Mouse (Mus musculus) T-helper 2 cell (primary cell): ENCODE results near the gene Mri1.
"Not testable (repeated sequence)": the region's sequence is repeated elsewhere in the genome, so short reads cannot be mapped to it uniquely, and the experiment has no call there.

Source experiments
- in situ Hi-C: fragments of 300-600 bp; cut with MboI, MseI; formaldehyde crosslinking; loops from one replicate; pipeline ENCODE4 v1.15.1; 2025; ENCODE audit warnings: high pct_unique_total_duplicates

Gene Mri1

DNA sequence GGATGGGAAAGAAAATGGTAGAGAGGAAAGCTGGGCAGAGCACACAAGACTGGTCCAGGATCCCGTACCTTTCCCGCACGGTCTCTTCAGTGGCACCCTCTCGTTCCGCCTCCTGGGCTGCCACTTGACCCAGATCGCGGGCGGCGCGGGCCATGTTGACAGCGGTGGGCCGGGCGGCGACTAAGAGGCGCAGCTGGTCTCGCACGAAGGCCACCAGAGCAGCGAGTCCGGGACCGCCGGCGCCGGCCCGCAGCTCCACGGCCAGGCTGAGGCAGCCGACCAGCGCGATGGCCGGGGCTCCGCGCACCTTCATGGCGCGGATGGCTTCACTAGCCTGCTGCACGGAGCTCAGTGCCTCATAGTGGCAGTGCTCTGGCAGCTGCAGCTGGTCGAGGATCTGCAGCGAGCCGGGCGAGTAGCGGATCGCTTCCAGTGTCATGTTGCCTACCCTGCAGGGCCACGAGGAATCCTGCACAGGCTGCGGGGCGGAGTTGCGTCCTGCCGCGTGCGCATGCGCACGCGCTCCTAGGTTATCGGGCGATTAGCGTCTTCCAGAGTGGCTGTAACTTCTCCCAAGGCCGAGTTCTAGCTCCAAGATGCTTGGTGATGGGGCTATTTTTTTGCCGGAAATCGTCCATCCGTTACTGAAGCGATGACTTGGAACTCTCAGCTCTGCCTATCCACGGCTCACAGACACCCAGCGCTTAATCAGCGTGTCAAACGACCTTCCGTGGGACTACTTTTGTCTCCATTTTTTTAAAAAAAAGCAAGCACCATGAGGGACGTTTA, at the start of gene Mri1:
Gene Mri1, minus strand, starts transcription at position 505 of the 789 bp plus-strand sequence.
- in situ Hi-C loops, result no loop called here

DNA sequence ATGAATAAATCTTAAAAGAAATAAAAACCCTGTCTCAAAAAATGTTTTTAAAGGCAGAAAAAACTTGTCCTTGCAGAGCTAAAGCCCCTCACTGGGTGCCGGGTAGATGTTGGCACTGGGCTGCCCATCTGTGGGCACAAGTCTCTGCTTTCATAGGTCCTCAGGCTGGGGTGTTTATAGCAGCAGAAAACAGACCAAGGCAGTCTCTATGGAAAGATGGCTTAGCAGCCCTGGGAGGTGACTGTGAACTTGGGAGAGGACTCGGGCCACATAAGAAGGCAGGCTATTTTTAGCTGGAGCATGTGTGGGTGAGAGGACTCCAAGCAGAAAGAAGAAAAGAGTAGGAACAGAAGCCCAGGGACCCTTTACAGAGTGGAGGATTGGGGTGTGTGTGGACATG, 46.8 kb upstream of the Mri1 start:
- in situ Hi-C loops, result loop anchor here (10.0 kb wide), 2 partner anchors 161 to 891 kb away; no protein-coding TSS in a partner anchor

DNA sequence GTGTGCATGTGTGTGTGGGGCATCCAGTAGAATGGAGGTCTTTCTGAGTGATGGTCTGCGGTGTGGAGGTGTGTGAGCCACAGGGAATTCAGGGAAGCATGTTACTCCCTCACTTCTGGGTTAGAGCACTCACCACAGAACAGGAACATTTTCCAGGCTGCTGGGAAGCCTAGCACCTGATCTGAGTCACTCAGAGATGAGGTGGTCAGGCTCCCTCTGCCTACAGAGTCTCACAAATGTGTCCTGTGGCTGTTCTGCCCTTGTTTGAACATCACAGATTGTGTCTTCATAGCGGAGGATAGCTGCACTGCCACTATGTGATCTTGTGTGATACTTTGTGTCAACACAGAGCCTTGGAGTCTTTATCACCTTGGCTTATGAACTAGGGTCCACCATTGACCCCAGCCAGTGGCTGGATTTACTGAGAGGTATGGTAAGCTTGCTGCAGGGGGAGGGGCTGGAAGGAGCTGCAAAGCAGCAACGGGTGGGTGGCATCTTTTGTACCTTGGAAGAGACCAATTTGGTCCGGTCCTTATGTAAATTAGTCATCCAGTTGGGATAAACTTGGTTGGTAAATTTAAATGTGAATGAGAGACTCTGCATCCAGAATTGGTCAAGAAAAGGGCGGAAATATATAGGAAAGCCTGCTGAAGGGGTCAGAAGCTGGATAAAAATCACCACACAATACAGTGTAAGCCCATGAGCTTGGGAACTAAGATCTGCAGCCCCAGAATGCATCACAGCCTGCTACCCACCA, 40.1 kb upstream of the Mri1 start:
- in situ Hi-C loops, result no loop called here

DNA sequence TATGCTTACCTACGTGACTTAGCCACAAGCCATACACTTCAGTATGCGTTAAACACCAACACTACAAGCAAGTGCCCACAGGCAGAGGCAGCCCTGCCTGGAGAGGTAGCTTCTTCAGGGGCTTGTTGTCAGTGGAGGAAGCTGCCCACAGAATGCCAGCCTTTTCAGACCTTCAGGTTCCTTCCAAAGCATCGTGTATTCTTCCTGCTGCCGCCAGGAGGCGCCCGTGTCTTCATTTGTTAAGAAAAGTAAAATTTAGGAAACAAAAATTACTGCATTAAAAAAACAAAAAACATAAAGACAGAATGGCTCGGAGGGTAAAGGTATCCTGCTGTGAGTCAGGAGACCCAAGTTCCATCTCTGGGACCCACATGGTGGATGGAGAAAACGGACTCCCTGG, 34.6 kb upstream of the Mri1 start:
- in situ Hi-C loops, result loop anchor here (5.0 kb wide), 1 partner anchor 71 kb away; no protein-coding TSS in a partner anchor

DNA sequence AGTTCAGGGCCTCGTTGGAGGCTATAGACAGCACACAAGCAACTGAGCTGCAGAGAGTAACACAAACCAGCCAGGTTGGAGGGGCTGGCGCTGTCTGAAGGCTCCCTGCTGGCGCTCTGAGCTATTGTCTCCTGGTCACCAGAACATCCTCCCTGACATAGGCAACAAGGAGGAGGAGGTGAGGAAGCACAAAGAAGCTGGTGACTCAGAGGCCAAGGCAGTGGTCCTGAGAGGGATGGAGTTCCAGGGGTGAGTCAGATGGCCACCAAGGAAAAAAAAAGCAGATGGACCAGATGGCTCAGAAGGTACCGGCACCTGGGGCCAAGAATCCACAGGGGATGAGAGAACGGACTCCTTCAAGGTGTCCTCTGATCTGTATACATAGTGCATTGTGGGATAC, 34.0 kb upstream of the Mri1 start:
- in situ Hi-C loops, result loop anchor here (5.0 kb wide), 1 partner anchor 71 kb away; no protein-coding TSS in a partner anchor

DNA sequence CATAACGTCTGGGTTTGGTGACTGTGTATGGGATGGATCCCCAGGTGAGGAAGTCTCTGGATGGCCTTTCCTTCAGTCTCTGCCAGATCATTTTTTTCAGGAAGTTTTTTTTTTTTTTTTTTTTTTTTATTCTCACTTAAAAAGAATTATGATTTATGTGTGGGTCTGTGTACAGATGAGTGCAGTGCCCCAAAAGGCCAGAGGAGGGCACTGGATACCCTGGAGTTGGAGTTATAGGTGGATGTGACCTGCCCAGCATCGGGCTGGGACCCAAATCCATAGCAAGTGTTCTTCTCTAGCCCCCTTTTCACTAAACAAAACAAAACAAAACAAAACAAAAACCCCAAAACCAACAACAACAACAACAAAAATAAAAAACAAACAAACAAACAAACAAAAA, 31.8 kb upstream of the Mri1 start:
- in situ Hi-C loops, result no loop called here

DNA sequence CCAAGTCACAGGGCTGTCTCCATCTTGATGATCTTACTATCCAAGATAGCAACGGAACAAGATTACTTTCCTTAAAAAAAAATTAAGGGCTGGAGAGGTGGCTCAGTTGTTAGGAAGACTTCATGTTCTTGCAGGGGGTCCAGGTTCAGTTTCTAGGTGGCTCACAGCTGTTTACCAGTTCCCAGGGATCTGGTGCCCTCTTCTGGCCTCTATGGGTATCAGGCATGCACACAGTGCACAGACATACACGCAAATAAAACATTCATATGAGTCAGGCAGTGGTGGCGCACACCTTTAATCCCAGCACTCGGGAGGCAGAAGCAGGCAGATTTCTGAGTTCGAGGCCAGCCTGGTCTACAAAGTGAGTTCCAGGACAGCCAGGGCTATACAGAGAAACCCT, 28.5 kb upstream of the Mri1 start:
- in situ Hi-C loops, result not testable (repeated sequence)

DNA sequence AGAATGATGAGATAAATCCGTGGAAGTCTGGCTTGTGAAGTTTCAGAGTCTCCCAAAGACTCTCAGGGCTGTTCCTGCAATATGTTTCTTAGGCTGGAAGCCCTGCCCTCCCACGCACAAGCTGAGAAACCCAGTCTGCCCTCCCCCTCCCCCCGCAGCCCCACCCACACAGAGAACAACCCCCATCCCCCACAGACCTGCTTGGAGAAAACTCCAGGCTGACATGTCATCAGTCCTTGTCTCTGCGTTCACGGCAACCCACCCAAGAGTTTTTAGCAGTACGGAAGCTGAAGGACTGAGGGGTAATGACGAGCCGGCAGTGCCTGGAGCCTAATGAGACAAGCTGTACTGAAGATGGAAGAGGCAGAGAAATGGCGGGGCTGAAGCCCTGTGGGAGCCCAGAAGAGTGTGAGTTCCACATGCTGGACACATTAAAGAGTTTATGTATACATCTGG, 27.5 kb upstream of the Mri1 start:
- in situ Hi-C loops, result no loop called here

DNA sequence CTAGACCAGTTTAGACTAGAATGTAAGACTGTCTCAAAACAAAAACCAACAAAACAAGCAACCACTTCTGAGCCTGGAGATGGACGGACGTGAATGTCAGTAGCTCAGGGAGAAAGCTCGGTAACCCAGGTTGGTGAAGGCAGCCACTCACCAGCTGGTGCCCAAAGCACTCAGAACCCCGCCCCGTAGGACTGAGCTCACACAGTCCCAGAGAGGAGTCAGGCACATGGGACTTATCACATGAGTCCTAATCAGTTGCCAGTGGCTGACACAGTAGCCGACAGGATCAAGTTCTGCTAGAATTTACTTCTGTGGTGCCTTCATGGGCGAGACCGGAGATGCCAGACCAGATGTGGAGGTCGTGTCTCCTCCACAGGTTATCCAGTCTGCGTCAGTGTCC, 23.7 kb upstream of the Mri1 start:
- in situ Hi-C loops, result no loop called here

DNA sequence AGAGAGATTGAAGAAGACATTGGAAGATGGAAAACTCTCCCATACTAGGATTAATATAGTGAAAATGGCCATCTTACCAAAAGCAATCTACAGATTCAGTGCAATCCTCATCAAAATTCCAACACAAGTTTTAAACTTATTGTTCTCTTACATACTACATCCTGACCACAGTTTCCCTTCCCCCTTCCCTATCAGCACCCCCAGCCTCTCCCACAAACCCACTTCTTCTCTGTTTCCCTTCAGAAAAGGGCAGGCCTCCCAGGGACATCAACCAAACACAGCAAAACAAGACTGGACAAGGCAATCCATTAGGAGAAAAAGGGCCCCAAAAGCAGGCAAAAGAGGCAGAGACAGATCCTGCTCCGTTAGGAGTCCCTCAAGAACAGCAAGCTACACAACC, 19.3 kb upstream of the Mri1 start:
- in situ Hi-C loops, result no loop called here

DNA sequence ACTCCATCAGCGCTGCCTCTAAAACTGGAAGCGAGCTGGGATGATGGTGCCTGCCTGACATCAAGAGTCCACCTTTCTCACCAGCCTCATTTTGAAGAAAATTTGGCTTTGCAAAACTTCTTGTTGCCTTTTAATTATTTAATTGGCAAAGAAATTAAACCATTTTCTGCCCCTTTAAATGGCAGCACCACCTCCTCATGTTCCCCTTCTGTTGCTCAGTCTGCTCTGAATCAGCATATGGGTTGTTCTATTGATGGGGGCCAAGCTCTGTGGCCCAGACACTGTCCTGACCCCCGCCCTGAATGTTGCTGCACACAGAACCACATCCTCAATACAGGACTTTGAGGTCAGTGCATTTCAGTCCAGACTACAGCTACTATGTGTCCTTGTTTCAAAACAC, 16.8 kb upstream of the Mri1 start:
- in situ Hi-C loops, result no loop called here

DNA sequence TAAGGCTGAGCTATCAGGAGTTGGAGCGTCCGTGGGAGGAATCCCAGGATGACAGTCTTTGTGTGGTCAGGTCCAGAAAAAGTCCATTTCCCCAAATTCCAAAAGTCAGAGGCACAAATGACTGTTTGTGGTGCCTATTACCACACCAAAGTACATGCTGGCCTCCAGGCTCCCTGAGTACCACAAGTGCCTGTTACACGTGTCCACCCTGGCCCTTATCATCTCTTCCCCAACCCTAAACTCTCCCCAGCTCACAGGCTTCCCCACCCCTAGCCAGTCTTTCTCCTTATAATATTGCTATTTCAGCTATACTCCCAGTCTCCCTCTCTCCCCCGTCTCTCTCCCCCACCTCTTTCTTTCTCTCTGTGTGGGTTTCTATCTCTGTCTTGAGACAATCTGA, 15.2 kb upstream of the Mri1 start:
- in situ Hi-C loops, result no loop called here

DNA sequence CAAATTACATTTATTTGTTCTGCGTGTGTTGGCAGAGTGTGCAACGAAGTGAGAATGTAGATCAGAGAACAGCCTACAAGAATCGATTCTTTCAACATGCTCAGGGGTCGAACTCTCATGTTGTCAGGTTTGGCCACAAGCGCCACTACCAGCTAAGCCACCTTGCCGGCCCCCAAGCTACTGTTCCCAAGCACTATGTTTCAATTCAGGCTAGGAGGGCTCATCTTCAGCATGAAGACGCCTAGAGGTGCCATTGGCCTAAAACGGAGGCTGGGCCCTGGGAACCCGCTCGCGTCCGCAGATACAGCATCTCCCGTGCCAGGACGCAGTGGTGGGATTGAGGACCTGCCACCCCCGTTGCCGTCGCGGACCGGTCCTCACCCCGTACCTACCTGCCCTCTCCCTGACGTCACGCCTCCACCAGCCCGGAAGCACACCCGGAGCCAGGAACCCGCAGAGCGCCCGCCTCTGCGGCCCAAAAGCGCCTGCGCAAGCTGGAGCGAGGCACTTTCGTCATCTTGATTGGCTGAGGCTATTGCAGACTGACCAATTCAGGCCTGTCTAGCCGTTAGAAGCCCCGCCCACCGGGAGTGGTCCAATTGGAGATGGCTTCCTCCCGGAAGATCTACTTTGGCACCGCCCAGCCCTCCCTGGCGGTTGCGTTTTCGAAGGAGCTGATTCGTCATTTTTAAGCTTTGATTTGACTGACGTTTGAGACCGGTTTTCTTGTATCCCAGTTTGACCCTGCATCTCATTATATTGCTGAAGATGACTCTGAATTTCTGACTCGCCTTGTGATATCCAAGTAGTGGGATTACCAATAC, 13.0 kb upstream of the Mri1 start, which contains the start of gene Ccdc130:
Gene Ccdc130, minus strand, starts transcription at position 431 of the 824 bp plus-strand sequence.
- in situ Hi-C loops, result no loop called here

DNA sequence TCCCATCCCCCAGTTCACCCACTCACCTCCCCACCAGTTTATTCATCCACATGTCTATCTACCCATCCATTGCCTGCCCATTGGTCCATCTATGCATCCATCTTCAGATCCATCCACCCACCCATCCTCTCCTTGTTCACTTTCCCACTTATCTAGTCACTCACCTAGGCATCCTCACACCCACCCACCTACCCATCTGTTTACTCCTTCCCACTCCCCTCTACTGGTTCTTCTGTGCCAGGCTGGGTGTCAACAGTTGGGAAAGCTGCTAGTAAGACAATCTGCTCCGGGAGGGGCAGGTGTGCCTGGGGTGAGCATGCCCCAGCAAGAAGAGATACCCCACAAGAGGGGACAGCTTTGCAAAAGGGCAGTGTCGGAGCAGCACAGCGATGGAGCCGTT, 4.0 kb upstream of the Mri1 start:
- in situ Hi-C loops, result no loop called here

DNA sequence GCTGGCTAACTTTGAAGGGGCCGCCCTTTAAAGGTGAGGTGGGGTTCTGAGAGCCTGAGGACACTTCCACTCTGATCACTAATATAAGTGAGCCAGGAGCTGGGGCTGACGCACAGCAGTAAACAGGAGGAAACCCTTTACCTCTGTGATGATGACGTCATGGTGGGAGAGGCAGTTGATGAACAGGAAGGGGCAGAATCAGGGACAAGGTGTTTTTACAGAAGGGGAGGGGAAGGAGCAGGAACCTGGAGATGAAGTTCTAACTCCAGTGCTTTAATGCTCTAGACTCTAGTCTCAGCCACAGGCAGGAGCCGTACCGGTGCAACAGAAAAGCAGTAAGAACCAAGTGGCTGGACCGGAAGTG, 686 bp downstream of the Mri1 start:
- in situ Hi-C loops, result no loop called here

DNA sequence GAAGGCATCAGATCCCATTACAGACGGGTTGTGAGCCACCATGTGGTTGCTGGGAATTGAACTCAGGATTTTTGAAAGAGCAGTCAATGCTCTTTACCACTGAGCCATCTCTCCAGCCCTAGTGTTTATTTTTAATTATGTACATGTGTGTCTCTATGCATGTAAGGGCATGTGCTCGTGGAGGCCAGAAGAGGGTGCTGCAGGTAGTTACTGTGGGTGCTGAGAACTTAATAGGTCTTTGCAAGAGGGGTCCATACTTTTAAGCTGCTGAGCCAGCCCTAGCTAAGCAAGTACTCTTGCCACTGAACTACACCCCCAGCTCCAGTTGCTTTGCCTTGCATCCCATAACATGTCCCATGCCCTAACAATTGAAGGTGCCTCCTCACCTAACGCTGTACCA, 1.3 kb downstream of the Mri1 start:
- in situ Hi-C loops, result no loop called here

DNA sequence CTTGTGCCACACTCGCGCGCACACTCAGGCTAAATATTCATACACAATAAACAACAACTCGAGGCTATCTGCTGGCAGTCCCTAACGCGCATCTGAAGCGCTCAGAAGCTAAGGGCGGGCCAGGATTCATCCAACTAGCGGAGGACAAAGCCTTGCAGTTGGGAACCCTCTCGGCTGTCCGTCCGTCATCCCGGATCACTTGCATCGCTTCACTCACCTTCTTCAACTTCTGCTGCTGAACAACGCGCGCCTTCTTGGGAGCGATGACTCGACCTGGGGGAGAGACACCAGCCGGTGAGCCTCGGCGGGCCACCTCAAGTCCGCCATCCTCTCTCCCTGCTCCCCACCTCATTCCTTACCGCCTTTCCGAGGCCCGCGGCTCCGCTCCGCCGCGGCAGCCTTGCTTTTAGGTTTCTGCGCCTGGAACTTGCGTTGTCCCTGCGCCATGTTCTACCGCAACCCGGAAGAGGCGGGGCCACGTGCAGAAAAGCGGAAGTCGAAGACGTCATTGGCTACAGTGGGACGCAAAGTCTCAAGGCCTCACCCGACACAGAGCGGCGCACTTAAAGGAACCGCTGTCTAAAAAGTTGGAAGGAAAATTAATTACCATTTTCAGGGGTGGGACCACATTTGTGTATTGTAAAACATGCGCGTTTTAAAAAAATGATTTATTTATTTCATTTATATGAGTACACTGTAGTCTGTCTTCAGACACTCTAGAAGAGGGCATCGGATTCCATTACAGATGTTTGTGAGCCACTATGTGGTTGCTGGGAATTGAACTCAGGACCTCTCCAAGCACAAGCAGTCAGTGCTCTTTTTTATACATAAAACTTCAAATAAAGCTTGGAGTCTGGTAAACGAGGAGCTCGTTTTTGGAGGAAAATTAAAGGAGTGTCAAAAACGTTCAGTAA, 7.6 kb downstream of the Mri1 start, which contains the start of gene D8Ertd738e:
Gene D8Ertd738e, minus strand, starts transcription at position 463 of the 914 bp plus-strand sequence.
- in situ Hi-C loops, result no loop called here

DNA sequence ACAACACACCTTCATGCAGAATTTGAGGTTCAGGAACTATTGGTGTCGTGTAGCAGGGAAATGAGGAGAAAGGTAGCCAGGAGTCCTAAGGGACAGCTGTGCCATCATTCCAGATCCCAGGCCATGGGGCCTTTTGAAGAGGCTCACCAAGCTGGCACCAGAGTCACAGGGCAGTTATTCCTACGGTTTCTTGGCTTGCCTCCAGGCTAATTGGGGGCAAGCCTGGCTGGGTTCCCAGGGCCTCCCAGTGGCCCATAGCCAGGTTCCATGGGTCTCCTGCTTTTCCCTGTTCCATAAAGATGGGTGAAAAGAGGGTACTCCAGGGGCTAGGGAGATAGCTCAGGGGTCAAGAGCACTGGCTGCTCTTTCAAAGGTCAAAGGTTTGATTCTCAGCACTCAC, 15.3 kb downstream of the Mri1 start:
- in situ Hi-C loops, result no loop called here

DNA sequence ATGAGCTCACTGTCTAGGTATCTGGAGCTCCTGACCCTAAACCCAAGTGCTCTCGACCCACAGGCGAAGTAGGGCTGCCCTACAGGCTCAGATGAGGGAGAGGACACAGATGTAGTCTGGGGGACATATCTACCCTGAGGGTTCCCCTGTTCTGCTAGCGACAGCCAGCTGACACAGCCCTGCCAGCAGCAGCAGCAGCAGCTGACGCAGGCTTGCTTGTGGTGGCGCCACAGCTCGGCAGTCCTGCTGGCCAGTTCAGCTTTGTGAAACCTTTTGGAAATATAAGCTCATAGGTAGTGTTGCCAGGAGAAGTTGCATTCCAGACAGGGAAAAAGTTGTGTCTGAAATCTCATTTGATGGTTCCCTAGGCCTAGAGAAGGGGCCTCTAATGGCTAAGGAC, 16.0 kb downstream of the Mri1 start:
- in situ Hi-C loops, result no loop called here

DNA sequence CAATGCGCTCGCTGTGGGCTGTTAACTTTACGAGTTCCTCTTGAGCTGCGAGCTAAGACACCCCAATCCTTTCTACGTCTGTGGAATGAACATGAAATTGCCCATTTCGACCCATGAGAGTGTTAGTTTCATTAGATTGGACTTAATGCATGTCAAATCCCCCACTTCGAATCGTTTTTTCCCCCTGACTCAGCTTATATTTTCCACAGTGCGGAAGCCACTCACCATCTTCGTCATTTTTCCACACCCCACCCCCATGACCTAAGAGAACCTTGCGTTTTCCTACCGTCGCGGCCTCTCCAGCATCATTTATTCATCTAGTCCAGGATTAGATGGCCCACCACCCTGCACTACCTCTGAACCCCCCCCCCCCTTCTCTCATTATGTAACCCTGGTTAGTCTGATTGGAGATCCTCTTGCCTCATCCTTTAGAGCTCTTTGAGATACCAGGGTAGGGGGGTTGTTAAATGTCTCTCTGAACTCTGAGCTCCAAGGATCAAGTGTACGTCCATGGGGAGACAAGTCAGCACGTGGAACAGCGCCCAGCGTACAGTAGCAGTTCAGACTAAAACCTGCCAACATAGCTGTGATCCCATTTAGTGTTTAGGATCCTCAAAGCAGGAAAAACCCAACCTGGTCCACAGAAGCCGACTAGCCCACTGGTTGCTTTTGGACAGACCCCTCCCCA, 19.4 kb downstream of the Mri1 start:
- in situ Hi-C loops, result no loop called here
